Mouse (Mus musculus): Measurements from ENCODE around the gene Dmxl2.

DNA sequence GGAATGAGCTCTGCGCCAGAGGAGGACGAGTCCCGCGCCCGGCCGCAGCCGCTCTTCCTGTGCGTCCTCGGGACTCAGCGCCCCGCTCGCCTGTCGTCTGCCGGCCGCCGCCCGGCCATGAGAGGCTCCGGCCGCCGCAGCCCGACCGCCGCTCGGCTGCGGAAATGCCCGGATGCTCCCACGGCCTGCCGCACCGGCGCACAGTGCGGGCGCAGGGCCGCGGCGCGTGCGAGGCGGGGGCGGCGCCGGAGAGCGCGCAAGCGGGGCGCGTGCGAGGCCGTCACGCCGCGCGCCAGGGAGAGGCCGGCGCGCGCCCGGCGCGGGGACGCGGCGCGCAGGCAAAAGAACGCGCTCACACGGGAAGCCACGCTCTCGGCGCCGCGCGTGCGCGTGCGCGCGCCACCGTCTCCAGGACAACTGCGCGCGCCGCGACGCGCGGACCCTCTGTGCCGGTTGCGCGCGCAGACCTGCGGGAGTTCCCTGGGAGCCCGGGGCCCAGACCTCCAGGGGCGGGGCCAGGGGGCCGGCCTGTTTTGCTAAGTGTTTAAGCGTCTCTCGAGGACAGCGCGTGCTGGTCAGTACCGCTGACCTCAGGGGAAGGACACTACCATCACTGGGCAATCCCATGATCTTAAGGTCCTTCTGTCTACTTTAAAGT, at the start of gene Dmxl2:
- TF ChIP-seq CTCF (IDR thresholded peaks at IDR 0.05; ENCODE audit: control insufficient read depth, insufficient read depth, insufficient read length): no peak
- TF ChIP-seq CEBPB (IDR thresholded peaks at IDR 0.05; ENCODE audit: low read depth): no peak
- no peak for TF ChIP-seq USF1 (IDR thresholded peaks at IDR 0.05; ENCODE audit: low read depth)
- no peak for TF ChIP-seq MYOG (IDR thresholded peaks at IDR 0.05; ENCODE audit: control insufficient read depth, extremely low read depth, insufficient read length)
- no peak for TF ChIP-seq FOSL1 (IDR thresholded peaks at IDR 0.05; ENCODE audit: insufficient read depth, low read length, poor library complexity, severe bottlenecking)
- TF ChIP-seq MAX (IDR thresholded peaks at IDR 0.05): no peak
